Mouse (Mus musculus) small intestine, adult 10 weeks (tissue): Measurements from ENCODE around the gene Olfr559. TPM values are rescaled to one million over a fixed set of nuclear protein-coding genes. Genes with fewer than 3 reads are reported as not detected.

Experiments
- polyA plus RNA-seq: library from polyadenylated mRNA; stranded (reverse); fragments of 350-450 nt; fragmentation: Illumina TruSeq; extraction: RNeasy Lipid Tissue Mini Kit (QIAGEN cat#74804); gene quantifications from one replicate; pipeline ENCODE4 v1.2.3, GENCODE M21; 2014; ENCODE audit warnings: low replicate concordance

Gene Olfr559
- polyA plus RNA-seq: not detected

DNA sequence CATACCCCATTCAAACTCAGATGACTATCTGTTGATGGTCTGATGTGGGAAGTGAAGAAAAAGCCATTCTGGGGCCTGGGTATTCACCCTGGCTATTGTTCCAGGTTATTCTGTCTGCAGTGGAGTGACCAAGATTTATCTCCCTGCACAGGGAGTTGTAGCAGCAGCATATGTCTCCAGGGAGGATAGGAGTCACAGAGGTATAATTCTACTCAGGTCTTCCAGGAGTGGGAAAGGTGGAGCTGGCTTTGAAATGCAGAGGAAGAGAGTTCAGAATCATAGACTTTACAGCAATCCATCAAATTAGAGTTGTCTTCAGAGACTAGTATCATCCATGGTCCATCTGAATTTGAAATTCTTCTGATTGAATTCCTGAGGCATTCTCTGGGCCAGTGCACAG lies at the start of gene Olfr559:
Gene Olfr559 (minus strand): TSS at position 101 of the 400 bp plus-strand sequence.

GRCm38 (mm10) chr7:102770921-102771320 lies 43.6 kb upstream of the Olfr559 start, which contains the start of gene Olfr561:
Olfr561 (plus strand) TSS chr7:102771221.

DNA sequence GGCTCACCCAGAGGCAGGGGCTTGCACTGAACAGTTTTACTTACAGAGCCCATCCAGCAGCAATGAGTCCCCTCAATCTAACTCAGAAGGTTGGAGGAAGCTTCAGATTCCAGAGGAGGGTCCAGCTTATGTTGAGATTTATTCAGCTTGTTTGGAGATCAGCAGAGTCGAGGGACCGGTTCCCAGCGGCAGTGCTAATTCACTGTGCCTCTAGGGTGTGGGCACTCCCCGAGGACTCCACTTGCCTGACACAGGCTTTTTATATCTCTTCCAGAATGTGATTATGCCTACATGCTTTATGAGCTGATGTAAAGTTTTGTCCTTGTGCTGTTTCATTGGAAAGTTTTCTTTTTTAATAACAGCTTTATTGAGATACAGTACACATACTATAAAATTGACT lies 32.0 kb upstream of the Olfr559 start, which contains the start of the genes Olfr560 and Olfr78:
Gene Olfr560 (minus strand): TSS at position 101 of the 400 bp plus-strand sequence.
Gene Olfr78 (minus strand): TSS at position 206 of the 400 bp plus-strand sequence.

DNA sequence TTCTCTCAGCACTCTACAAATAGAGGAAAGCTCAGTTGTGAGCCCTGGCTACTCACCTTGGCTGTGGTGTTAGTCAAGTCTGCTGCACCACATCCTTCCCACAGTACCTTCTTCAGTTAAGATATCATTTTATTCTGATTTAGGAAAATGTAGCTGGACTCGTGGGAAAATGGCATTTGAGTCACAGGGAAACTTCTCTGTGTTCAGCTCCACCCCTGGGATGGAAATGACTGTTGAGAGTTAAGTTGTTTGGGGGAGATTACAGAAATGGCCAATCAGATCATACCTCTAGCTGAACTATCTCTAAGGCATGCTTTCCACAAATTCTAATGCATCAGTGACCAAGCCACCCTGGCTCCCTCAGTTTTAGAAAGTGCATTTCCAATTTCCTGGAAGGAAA lies 8.3 kb downstream of the Olfr559 start, which contains the start of gene Olfr33:
Gene Olfr33 (minus strand): TSS at position 101 of the 400 bp plus-strand sequence.

DNA sequence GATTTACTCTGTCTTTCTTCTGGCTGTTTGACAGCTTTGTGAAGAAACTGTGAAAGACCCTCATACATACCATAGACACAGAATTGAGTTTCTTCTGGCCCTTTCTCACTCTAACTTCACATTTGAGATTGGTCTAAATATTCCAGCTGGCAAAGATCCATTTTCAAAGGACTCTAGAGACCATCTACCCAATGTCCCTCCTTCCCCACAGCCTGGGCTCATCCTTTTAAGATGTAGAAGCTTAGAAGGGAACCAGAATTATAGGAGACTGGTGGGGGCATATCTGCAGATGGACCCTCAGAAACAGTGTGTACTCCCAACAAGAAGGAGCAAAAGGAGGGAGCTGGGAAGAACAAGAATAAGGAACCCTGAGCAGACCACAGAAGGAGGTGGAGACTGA lies 25.4 kb downstream of the Olfr559 start, which contains the start of gene Olfr558:
Gene Olfr558 (plus strand): TSS at position 301 of the 400 bp plus-strand sequence.

GRCm38 (mm10) chr7:102695358-102696125 lies 31.7 kb downstream of the Olfr559 start, which contains the start of gene Olfr557:
Olfr557 (plus strand) TSS chr7:102695910.

DNA sequence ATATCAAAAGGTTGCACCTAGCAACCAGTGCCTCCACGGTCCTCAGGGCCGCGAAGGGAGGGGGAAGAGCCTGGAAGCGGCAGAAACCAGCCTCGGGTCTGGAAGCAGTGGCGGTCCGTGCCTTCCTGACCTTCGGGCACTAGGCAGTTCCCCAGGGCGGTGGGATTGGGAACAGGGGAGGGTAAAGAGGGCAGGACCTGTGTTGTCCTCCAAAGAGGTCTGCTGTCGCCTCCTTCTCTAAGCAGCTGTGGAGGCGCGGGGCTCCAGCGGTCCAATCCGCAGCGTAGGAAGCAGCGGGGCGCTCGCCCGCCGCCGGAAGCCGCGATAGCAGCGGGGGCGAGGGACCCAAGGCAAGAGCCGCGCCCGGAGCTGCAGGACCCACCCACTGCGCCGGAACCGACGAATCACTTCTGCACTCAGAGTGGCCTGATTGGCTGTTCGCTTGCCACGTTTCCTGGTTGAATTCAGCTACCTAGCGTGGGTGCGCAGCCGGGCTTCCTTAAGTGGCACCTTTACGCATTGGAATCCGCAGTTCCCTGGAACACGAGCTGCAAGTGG lies 40.3 kb downstream of the Olfr559 start, which contains the start of gene Trim68:
Gene Trim68 (minus strand): TSS at position 384 of the 558 bp plus-strand sequence.

Other genes starting within 250 kb of the Olfr559 start
- gene Olfr543, start 245.8 kb downstream of the Olfr559 start, polyA plus RNA-seq: not detected
- gene Olfr544, start 239.2 kb downstream of the Olfr559 start, polyA plus RNA-seq: not detected
- gene Olfr545, start 227.9 kb downstream of the Olfr559 start, polyA plus RNA-seq: not detected
- not detected for gene Olfr547, start 192.7 kb downstream of the Olfr559 start, polyA plus RNA-seq
- gene Olfr548-ps1, start 186.6 kb downstream of the Olfr559 start, polyA plus RNA-seq: not detected
- gene Olfr549, start 177.6 kb downstream of the Olfr559 start, polyA plus RNA-seq: not detected
- gene Trim21, start 162.0 kb downstream of the Olfr559 start, polyA plus RNA-seq: 15.3 TPM
- not detected for gene Olfr550, start 156.0 kb downstream of the Olfr559 start, polyA plus RNA-seq
- gene Olfr551, start 135.6 kb downstream of the Olfr559 start, polyA plus RNA-seq: not detected
- not detected for gene Olfr552, start 129.7 kb downstream of the Olfr559 start, polyA plus RNA-seq
- not detected for gene Olfr553, start 109.3 kb downstream of the Olfr559 start, polyA plus RNA-seq
- not detected for gene Olfr554, start 89.1 kb downstream of the Olfr559 start, polyA plus RNA-seq
- not detected for gene Olfr555, start 68.7 kb downstream of the Olfr559 start, polyA plus RNA-seq
- not detected for gene Olfr556, start 62.6 kb downstream of the Olfr559 start, polyA plus RNA-seq
- gene Trim68, start 40.2 kb downstream of the Olfr559 start, polyA plus RNA-seq: 3.0 TPM
- gene Olfr557, start 31.6 kb downstream of the Olfr559 start, polyA plus RNA-seq: not detected
- gene Olfr558, start 25.3 kb downstream of the Olfr559 start, polyA plus RNA-seq: 2.3 TPM
- gene Olfr33, start 8.4 kb downstream of the Olfr559 start, polyA plus RNA-seq: not detected
- gene Olfr560, start 31.9 kb upstream of the Olfr559 start, polyA plus RNA-seq: 0.30 TPM
- 1.3 TPM for gene Olfr78, start 32.0 kb upstream of the Olfr559 start, polyA plus RNA-seq
- 0.26 TPM for gene Olfr561, start 43.7 kb upstream of the Olfr559 start, polyA plus RNA-seq
- gene Olfr564, start 76.0 kb upstream of the Olfr559 start, polyA plus RNA-seq: not detected
- not detected for gene Olfr566, start 131.3 kb upstream of the Olfr559 start, polyA plus RNA-seq
- gene Olfr568, start 149.6 kb upstream of the Olfr559 start, polyA plus RNA-seq: not detected
- gene Olfr569, start 163.4 kb upstream of the Olfr559 start, polyA plus RNA-seq: not detected
- not detected for gene Olfr570, start 167.1 kb upstream of the Olfr559 start, polyA plus RNA-seq
- gene Olfr571, start 190.0 kb upstream of the Olfr559 start, polyA plus RNA-seq: not detected
- not detected for gene Olfr572, start 196.9 kb upstream of the Olfr559 start, polyA plus RNA-seq
- gene Olfr573-ps1, start 215.1 kb upstream of the Olfr559 start, polyA plus RNA-seq: not detected
- gene Olfr574, start 221.0 kb upstream of the Olfr559 start, polyA plus RNA-seq: not detected
- gene Olfr575, start 231.3 kb upstream of the Olfr559 start, polyA plus RNA-seq: not detected
- gene Olfr576, start 235.2 kb upstream of the Olfr559 start, polyA plus RNA-seq: not detected
- gene Olfr577, start 248.5 kb upstream of the Olfr559 start, polyA plus RNA-seq: not detected